Mouse (Mus musculus) heart, embryonic 15.5 days (tissue): ENCODE measurements at regions not wholly inside any gene's neighbourhood (a gene's known extent, or its start where the extent isn't known, plus 50 kb on each side); places are given as distances from the start of the nearest gene placed in this dataset.

Experiments used
- ATAC-seq: fragments of 200-750 bp; cut with Nextera tagmentation; replicated peaks from 2 replicates; pipeline ENCODE4 v1.8.0; 2017; ENCODE audit warnings: low read depth, moderate TSS enrichment; ENCODE audit not compliant: insufficient number of reproducible peaks, insufficient read depth, low FRiP score
- H3K27ac ChIP-seq: fragments of 300-500 bp; sonication (generic); 2 replicates; pipeline ENCODE4 v1.5.1; 2015; ENCODE audit warnings: mild to moderate bottlenecking, inconsistent platforms
- H3K27me3 ChIP-seq: fragments of 300-500 bp; sonication (generic); 2 replicates; pipeline ENCODE4 v1.6.1; 2015; ENCODE audit warnings: inconsistent platforms
- H3K36me3 ChIP-seq: fragments of 300-500 bp; sonication (generic); 2 replicates; pipeline ENCODE4 v1.6.1; 2015; ENCODE audit warnings: mild to moderate bottlenecking, inconsistent platforms
- H3K4me1 ChIP-seq: fragments of 300-500 bp; sonication (generic); replicated peaks from 2 replicates; pipeline ENCODE4 v1.6.1; 2015; ENCODE audit warnings: inconsistent platforms
- H3K4me2 ChIP-seq: fragments of 300-500 bp; sonication (generic); 2 replicates; pipeline ENCODE4 v1.6.1; 2015; ENCODE audit warnings: inconsistent platforms, mild to moderate bottlenecking, moderate library complexity
- H3K4me3 ChIP-seq: fragments of 300-500 bp; sonication (generic); 2 replicates; pipeline ENCODE4 v1.5.1; 2015; ENCODE audit warnings: mild to moderate bottlenecking, inconsistent platforms
- H3K9ac ChIP-seq: fragments of 300-500 bp; sonication (generic); 2 replicates; pipeline ENCODE4 v1.6.1; 2015; ENCODE audit warnings: mild to moderate bottlenecking, inconsistent platforms
- H3K9me3 ChIP-seq: fragments of 300-500 bp; sonication (generic); replicated peaks from 2 replicates; pipeline ENCODE4 v1.6.1; 2016; ENCODE audit warnings: inconsistent platforms
- WGBS: fragments of 180-500 bp; shearing (Covaris S2); methylation state at CpG from one replicate; pipeline ENCODE4 v1.1.7; 2015; ENCODE audit warnings: mixed read lengths; 5-methylcytosine and 5-hydroxymethylcytosine counted together

DNA sequence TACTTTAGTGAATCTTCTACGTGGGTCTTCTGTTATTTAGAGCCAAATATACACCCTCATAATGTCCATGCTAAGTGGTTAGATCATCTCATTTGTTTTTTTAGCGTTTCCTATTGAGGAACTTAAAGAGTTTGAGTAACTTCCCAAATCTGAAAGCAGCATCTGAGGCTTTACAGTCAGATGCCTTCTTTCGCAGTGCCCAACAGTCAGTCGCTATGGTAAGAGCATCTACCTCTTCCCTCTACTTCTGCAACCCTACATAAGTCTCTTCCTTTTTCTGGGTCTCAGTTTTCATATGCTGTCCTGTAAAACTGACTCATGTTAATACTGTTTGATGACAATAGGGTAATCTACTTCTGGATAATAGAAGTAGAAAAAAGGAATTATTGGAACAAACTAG, 146.8 kb downstream of the Ktn1 start:
- Histone ChIP-seq H3K36me3 (no peaks in the 10 kb centered on the region), H3K9ac (no peak overlapping the region), H3K27ac (no peak overlapping the region), H3K4me3 (no peak overlapping the region), H3K4me2 (no peak overlapping the region), H3K27me3 (no peaks in the 10 kb centered on the region), H3K9me3 (no peaks in the 10 kb centered on the region), H3K4me1 (no peaks in the 10 kb centered on the region)
- ATAC-seq = no peak
- WGBS = 78% methylated on average over 4 of the region's 4 CpGs

DNA sequence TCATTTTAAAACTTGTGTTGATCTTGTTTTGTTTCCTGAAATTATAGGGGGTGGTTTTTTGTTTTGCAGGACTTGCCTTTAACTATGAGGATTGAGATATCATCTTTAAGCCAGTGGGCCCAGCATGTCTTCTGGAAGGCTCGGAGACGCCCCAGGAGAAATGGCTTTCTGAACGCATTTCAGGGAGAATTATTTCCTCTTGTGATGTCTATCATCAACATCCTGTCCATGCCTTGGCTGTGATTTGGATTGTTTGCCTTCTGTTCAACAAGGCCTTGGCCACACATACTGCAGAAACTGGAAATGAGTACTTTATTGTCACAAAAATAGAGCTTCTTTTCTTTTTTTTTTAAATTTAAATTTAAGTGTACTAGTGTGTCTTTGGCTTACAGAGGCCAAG, 150.0 kb downstream of the Ktn1 start:
- Histone ChIP-seq H3K4me1 (0 out of 2 replicates have a peak, but pooled peaks cover 5% of the 10 kb centered on the region), H3K27ac (no peak overlapping the region), H3K27me3 (no peaks in the 10 kb centered on the region), H3K36me3 (no peaks in the 10 kb centered on the region), H3K9ac (no peak overlapping the region), H3K4me2 (no peak overlapping the region), H3K4me3 (no peak overlapping the region), H3K9me3 (no peaks in the 10 kb centered on the region)
- no peak for ATAC-seq
- 68% methylated on average over 3 of the region's 3 CpGs for WGBS

GRCm38 (mm10) chr14:47799564-47799963, 151.3 kb downstream of the Ktn1 start:
- H3K27ac ChIP-seq = no peak overlapping the region
- no peak overlapping the region for H3K9ac ChIP-seq
- H3K27me3 ChIP-seq = no peaks in the 10 kb centered on the region
- no peak for ATAC-seq
- H3K4me3 ChIP-seq = no peak overlapping the region
- no peaks in the 10 kb centered on the region for H3K9me3 ChIP-seq
- no peak overlapping the region for H3K4me2 ChIP-seq
- H3K36me3 ChIP-seq = no peaks in the 10 kb centered on the region
- H3K4me1 ChIP-seq = 0 out of 2 replicates have a peak, but pooled peaks cover 5% of the 10 kb centered on the region
- 68% methylated on average over 2 of the region's 2 CpGs for WGBS

GRCm38 (mm10) chr14:47805202-47805601, 157.0 kb downstream of the Ktn1 start:
- 56% methylated on average over 1 of the region's 1 CpGs for WGBS
- H3K9ac ChIP-seq = no peak overlapping the region
- ATAC-seq = no peak

GRCm38 (mm10) chr14:47805771-47806535, 157.7 kb downstream of the Ktn1 start:
- Histone ChIP-seq H3K36me3 (no peaks in the 10 kb centered on the region), H3K4me1 (0 out of 2 replicates have a peak, but pooled peaks cover 5% of the 10 kb centered on the region), H3K27me3 (no peaks in the 10 kb centered on the region), H3K9me3 (no peaks in the 10 kb centered on the region), H3K27ac (no peak overlapping the region), H3K9ac (no peak overlapping the region), H3K4me2 (no peak overlapping the region), H3K4me3 (no peak overlapping the region)
- ATAC-seq = no peak
- WGBS = 53% methylated on average over 9 of the region's 9 CpGs

More at GRCm38 (mm10) chr14:47805202-47805601, 157.0 kb downstream of the Ktn1 start:
- 0 out of 2 replicates have a peak, but pooled peaks cover 5% of the 10 kb centered on the region for H3K4me1 ChIP-seq
- no peaks in the 10 kb centered on the region for H3K9me3 ChIP-seq
- H3K27ac ChIP-seq = no peak overlapping the region
- no peak overlapping the region for H3K4me2 ChIP-seq
- no peak overlapping the region for H3K4me3 ChIP-seq
- H3K27me3 ChIP-seq = no peaks in the 10 kb centered on the region
- H3K36me3 ChIP-seq = no peaks in the 10 kb centered on the region

- no peaks in the 10 kb centered on the region for H3K9me3 ChIP-seq
- H3K4me1 ChIP-seq = no peaks in the 10 kb centered on the region
- H3K27ac ChIP-seq = no peak overlapping the region
- H3K4me2 ChIP-seq = no peak overlapping the region
- H3K9ac ChIP-seq = no peak overlapping the region
- WGBS = 60% methylated on average over 10 of the region's 10 CpGs
- no peaks in the 10 kb centered on the region for H3K27me3 ChIP-seq
- ATAC-seq = no peak
- H3K36me3 ChIP-seq = no peaks in the 10 kb centered on the region
- H3K4me3 ChIP-seq = no peak overlapping the region
Measured at GRCm38 (mm10) chr14:47808097-47808910, 160.1 kb downstream of the Ktn1 start.

- WGBS = 59% methylated on average over 3 of the region's 3 CpGs
- no peaks in the 10 kb centered on the region for H3K36me3 ChIP-seq
- H3K4me2 ChIP-seq = no peak overlapping the region
- H3K4me1 ChIP-seq = no peaks in the 10 kb centered on the region
- H3K27me3 ChIP-seq = no peaks in the 10 kb centered on the region
- H3K9ac ChIP-seq = no peak overlapping the region
- H3K27ac ChIP-seq = no peak overlapping the region
- ATAC-seq = no peak
- no peaks in the 10 kb centered on the region for H3K9me3 ChIP-seq
- no peak overlapping the region for H3K4me3 ChIP-seq
Measured at GRCm38 (mm10) chr14:47818224-47818623, 170.0 kb downstream of the Ktn1 start.

DNA sequence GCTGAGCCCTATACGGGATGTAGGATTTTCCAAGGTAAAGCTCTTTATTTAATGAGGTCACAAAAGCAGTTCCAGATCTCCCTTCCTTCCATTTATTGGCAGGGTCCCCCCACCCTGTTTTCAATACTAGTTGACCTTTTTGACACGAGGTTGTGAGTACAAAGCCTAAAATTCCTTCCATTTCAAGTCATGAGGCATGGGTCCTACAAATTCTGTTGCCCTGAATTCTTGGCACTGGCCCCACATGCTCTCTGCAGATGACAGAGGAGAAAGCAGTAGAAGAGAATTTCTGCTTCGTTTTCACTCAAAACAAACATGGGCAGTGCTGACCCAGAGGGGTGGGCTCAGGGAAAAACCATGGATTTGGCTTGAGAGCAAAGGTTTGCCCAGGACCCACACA, 170.4 kb downstream of the Ktn1 start:
- Histone ChIP-seq H3K4me3 (no peak overlapping the region), H3K9ac (no peak overlapping the region), H3K36me3 (no peaks in the 10 kb centered on the region), H3K27me3 (no peaks in the 10 kb centered on the region), H3K27ac (no peak overlapping the region), H3K4me1 (no peaks in the 10 kb centered on the region), H3K9me3 (no peaks in the 10 kb centered on the region), H3K4me2 (no peak overlapping the region)
- no peak for ATAC-seq
- 53% methylated on average over 3 of the region's 3 CpGs for WGBS

GRCm38 (mm10) chr14:47820571-47821143, 172.4 kb downstream of the Ktn1 start:
- no peak overlapping the region for H3K27ac ChIP-seq
- H3K9ac ChIP-seq = no peak overlapping the region
- ATAC-seq = no peak
- no peaks in the 10 kb centered on the region for H3K9me3 ChIP-seq
- no peaks in the 10 kb centered on the region for H3K36me3 ChIP-seq
- no peaks in the 10 kb centered on the region for H3K27me3 ChIP-seq
- H3K4me3 ChIP-seq = no peak overlapping the region
- H3K4me2 ChIP-seq = no peak overlapping the region
- WGBS = 67% methylated on average over 13 of the region's 13 CpGs
- no peaks in the 10 kb centered on the region for H3K4me1 ChIP-seq

- Histone ChIP-seq H3K27me3 (no peaks in the 10 kb centered on the region), H3K4me2 (no peak overlapping the region), H3K27ac (no peak overlapping the region), H3K4me1 (no peaks in the 10 kb centered on the region), H3K9ac (no peak overlapping the region), H3K9me3 (no peaks in the 10 kb centered on the region), H3K4me3 (no peak overlapping the region), H3K36me3 (no peaks in the 10 kb centered on the region)
- no peak for ATAC-seq
- 51% methylated on average over 9 of the region's 9 CpGs for WGBS
Measured at GRCm38 (mm10) chr14:47823182-47823581, 174.9 kb downstream of the Ktn1 start.

DNA sequence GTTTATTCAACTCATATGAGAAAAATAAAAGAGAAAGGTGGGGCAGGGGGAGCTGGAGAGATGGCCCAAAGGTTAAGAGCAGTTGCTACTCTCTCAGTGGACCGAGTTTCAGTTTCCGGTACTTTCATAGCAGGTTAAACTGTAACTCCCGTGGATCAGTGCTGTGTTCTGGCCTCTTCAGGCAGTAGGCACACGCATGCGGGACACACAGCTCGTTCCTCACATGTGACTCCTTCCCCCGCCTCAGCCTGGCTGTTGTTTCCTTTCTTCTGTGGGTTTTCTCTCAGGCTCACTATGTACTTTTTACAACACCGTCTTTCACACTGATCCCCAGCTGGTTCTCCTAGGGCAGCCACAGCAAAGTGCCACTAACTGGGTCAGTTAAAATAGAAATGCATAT, 175.4 kb downstream of the Ktn1 start:
- Histone ChIP-seq H3K9ac (no peak overlapping the region), H3K27me3 (no peaks in the 10 kb centered on the region), H3K36me3 (no peaks in the 10 kb centered on the region), H3K9me3 (no peaks in the 10 kb centered on the region), H3K4me3 (no peak overlapping the region), H3K4me2 (no peak overlapping the region), H3K4me1 (no peaks in the 10 kb centered on the region), H3K27ac (no peak overlapping the region)
- ATAC-seq = no peak
- 80% methylated on average over 8 of the region's 8 CpGs for WGBS
